8 mouse cellular contexts compared by ENCODE assay signal in genomic region chr13:51644829-51645789, GRCm38 (mm10). TPM values are rescaled to one million over a fixed set of nuclear protein-coding genes. Genes with fewer than 3 reads are reported as not detected.
DNase-seq lines count a peak whose midpoint lies in the region; ATAC-seq and TF ChIP-seq lines count a peak whose summit lies in the region.

Gene Cks2, plus strand, starts transcription at chr13:51645232.

- H3K27me3 ChIP-seq in Patski, result no peaks in the 10 kb centered on the region
- no peaks in the 10 kb centered on the region for H3K27me3 ChIP-seq in hindbrain, embryonic 13.5 days

- POLR2A ChIA-PET in Patski (lab: Charles Lee), result no interaction called here

- peak within 1 kb of the TSS; percentile 71 for H3K4me3 ChIP-seq in hindbrain, embryonic 13.5 days

- peaks cover 9% of the 10 kb centered on the region for H3K4me1 ChIP-seq in hindbrain, embryonic 13.5 days (replicated peaks)

- H3K9ac ChIP-seq in hindbrain, embryonic 13.5 days, result peak within 1 kb of the TSS; percentile 80

- peak; percentile 92 for DNase-seq in Patski (ENCODE audit: low read depth, low spot score)
- peak; percentile 97 for DNase-seq in cerebellum, postnatal 14 days
- peak; percentile 97 for DNase-seq in frontal cortex, postnatal 14 days (ENCODE audit: low spot score in 2 of 2)
- DNase-seq in layer of hippocampus, postnatal 25 days (ENCODE audit: extremely low spot score in 1 of 2, low spot score in 1 of 2), result peak; percentile 83 to 86
- DNase-seq in lung, postnatal 25 days (ENCODE audit: low spot score), result peak; percentile 99
- peak; percentile 99 for DNase-seq in retina, embryonic 14.5 days (ENCODE audit: low spot score)
- peak; percentile 96 for DNase-seq in thymus, postnatal 4 days

- H3K36me3 ChIP-seq in hindbrain, embryonic 13.5 days, result no peaks in the 10 kb centered on the region

- no peak for TF ChIP-seq CTCF in Patski (IDR thresholded peaks at IDR 0.05)

- H3K27ac ChIP-seq in hindbrain, embryonic 13.5 days, result peak within 1 kb of the TSS; percentile 66; the same call in 1 of the 2 replicates

- H3K4me2 ChIP-seq in hindbrain, embryonic 13.5 days, result peak within 1 kb of the TSS; percentile 93

- no peaks in the 10 kb centered on the region for H3K9me3 ChIP-seq in hindbrain, embryonic 13.5 days

- CTCF ChIA-PET in Patski (lab: Charles Lee), result no interaction called here

- WGBS in hindbrain, embryonic 13.5 days, result under 1% methylated on average over 83 of the region's 83 CpGs

- in situ Hi-C loops in Patski (cut with MboI; ENCODE audit: low pct_unique_long_range_greater_than_20kb), result loop anchor here (25.0 kb wide), 1 partner anchor 842 kb away; no protein-coding TSS in a partner anchor

- ATAC-seq in Patski, result peak; percentile 98
- ATAC-seq in hindbrain, embryonic 13.5 days (ENCODE audit: low FRiP score), result peak; percentile 99

RNA-seq across cellular contexts. Expression of gene Cks2, which starts in this region (rescaled TPM):
- 84.0 TPM for polyA plus RNA-seq in Patski (2021)
- 76.0 and 78.7 TPM in 2 replicates for polyA plus RNA-seq in hindbrain, embryonic 13.5 days (2015; fragmentation: Nextera tagmentation; extraction: Ambion mirVana)
- total RNA-seq in layer of hippocampus, postnatal 25 days (2021), result 1 to 10 TPM; 1.3 TPM

Comparison
In these comparisons a context has a peak if more than half of its experiments do, and no peak if none do; other contexts are left out.
1. Peak in every context shown above with its lines: DNase-seq, ATAC-seq, H3K4me3 ChIP-seq and H3K27ac ChIP-seq.